ENCODE assay signal across 20 mouse cellular contexts in genomic region chr5:119978096-119978715, GRCm38 (mm10).
A peak's percentile ranks its signal among the peaks of the same experiment; 100 is the strongest.
DNase-seq lines count a peak whose midpoint lies in the region; ATAC-seq and TF ChIP-seq lines count a peak whose summit lies in the region.
"Had no signal": no experiment of that assay in that cellular context is flagged by ENCODE, and none has a peak within 500 bp of the region (broad histone marks: within the 10 kb centered on the region; RNA-seq: fewer than 3 reads in every experiment).

No protein-coding gene starts in this region.

- H3K4me3 ChIP-seq in hindbrain, embryonic 11.5 days (ENCODE audit: low read depth, low read length): no peak overlapping the region
- H3K4me3 ChIP-seq in hindbrain, postnatal 0 days (ENCODE audit: low read length): no peak overlapping the region
- H3K4me3 ChIP-seq in midbrain, embryonic 10.5 days: 0 out of 2 replicates have a peak overlapping the region, but pooled peaks have one; percentile 11
- H3K4me3 ChIP-seq in midbrain, embryonic 13.5 days (replicated peaks): no peak overlapping the region
- H3K4me3 ChIP-seq in limb, embryonic 11.5 days (ENCODE audit: low read depth, low read length): no peak overlapping the region
- no peak overlapping the region for H3K4me3 ChIP-seq in gastrocnemius, adult 2 months
- H3K4me3 ChIP-seq: heart, embryonic 15.5 days; layer of hippocampus, adult 2 months; liver, embryonic 13.5 days; midbrain, embryonic 15.5 days; neural tube, embryonic 12.5 days had no signal

- no peaks in the 10 kb centered on the region for H3K4me1 ChIP-seq in hindbrain, embryonic 11.5 days (replicated peaks; ENCODE audit: control insufficient read depth, insufficient read depth, low read length)
- H3K4me1 ChIP-seq in hindbrain, postnatal 0 days (ENCODE audit: insufficient read depth, low read length): no peaks in the 10 kb centered on the region
- peaks cover 9% of the 10 kb centered on the region for H3K4me1 ChIP-seq in midbrain, embryonic 10.5 days
- peaks cover 5% of the 10 kb centered on the region for H3K4me1 ChIP-seq in midbrain, embryonic 13.5 days (replicated peaks)
- peaks cover 8% of the 10 kb centered on the region for H3K4me1 ChIP-seq in limb, embryonic 11.5 days (ENCODE audit: control insufficient read depth, insufficient read depth, low read length)
- H3K4me1 ChIP-seq: liver, embryonic 13.5 days had no signal

- intact Hi-C loops in heart, postnatal 10 days (cut with DNase I): no loop called here
- intact Hi-C loops in gastrocnemius, adult 2 months (cut with DNase I): no loop called here

- no peak overlapping the region for H3K9ac ChIP-seq in hindbrain, embryonic 11.5 days (ENCODE audit: low read depth, low read length)
- H3K9ac ChIP-seq in hindbrain, postnatal 0 days (replicated peaks; ENCODE audit: low read length): no peak overlapping the region
- no peak overlapping the region for H3K9ac ChIP-seq in midbrain, embryonic 13.5 days (replicated peaks)
- H3K9ac ChIP-seq in limb, embryonic 11.5 days (ENCODE audit: low read length): no peak overlapping the region
- H3K9ac ChIP-seq: heart, embryonic 15.5 days; liver, embryonic 13.5 days; midbrain, embryonic 15.5 days; neural tube, embryonic 12.5 days had no signal

- WGBS in hindbrain, embryonic 11.5 days: 26% methylated on average over 10 of the region's 10 CpGs
- 31% methylated on average over 10 of the region's 10 CpGs for WGBS in hindbrain, postnatal 0 days
- 45% methylated on average over 10 of the region's 10 CpGs for WGBS in midbrain, embryonic 10.5 days
- 35% methylated on average over 10 of the region's 10 CpGs for WGBS in midbrain, embryonic 13.5 days
- 15% methylated on average over 10 of the region's 10 CpGs for WGBS in limb, embryonic 11.5 days

- no peak overlapping the region for H3K4me2 ChIP-seq in hindbrain, embryonic 11.5 days (replicated peaks; ENCODE audit: low read depth, low read length)
- no peak overlapping the region for H3K4me2 ChIP-seq in hindbrain, postnatal 0 days (ENCODE audit: low read depth, low read length)
- no peak overlapping the region for H3K4me2 ChIP-seq in midbrain, embryonic 13.5 days (replicated peaks)
- H3K4me2 ChIP-seq in limb, embryonic 11.5 days (ENCODE audit: low read depth, severe bottlenecking): no peak overlapping the region
- H3K4me2 ChIP-seq: heart, embryonic 15.5 days; liver, embryonic 13.5 days; midbrain, embryonic 15.5 days; neural tube, embryonic 12.5 days had no signal

- H3K9me3 ChIP-seq in hindbrain, embryonic 11.5 days (ENCODE audit: control insufficient read depth, low read length): no peaks in the 10 kb centered on the region
- no peaks in the 10 kb centered on the region for H3K9me3 ChIP-seq in hindbrain, postnatal 0 days (ENCODE audit: low read length)
- no peaks in the 10 kb centered on the region for H3K9me3 ChIP-seq in midbrain, embryonic 10.5 days (replicated peaks)
- no peaks in the 10 kb centered on the region for H3K9me3 ChIP-seq in midbrain, embryonic 13.5 days
- H3K9me3 ChIP-seq in limb, embryonic 11.5 days (ENCODE audit: control insufficient read depth, low read length): no peaks in the 10 kb centered on the region
- H3K9me3 ChIP-seq: heart, embryonic 15.5 days; liver, embryonic 13.5 days; midbrain, embryonic 15.5 days; neural tube, embryonic 12.5 days had no signal

- no peak for TF ChIP-seq CTCF in hindbrain, postnatal 0 days (IDR thresholded peaks at IDR 0.05; ENCODE audit: low read depth)
- no peak for TF ChIP-seq CTCF in gastrocnemius, adult 2 months (IDR thresholded peaks at IDR 0.05)

- peak; percentile 25 for DNase-seq in hindbrain, embryonic 11.5 days (ENCODE audit: low spot score)
- no peak for DNase-seq in hindbrain, postnatal 0 days (ENCODE audit: low spot score)
- DNase-seq in midbrain, embryonic 10.5 days (ENCODE audit: low spot score): peak; percentile 13
- DNase-seq in limb, embryonic 11.5 days (ENCODE audit: low spot score): peak; percentile 41
- DNase-seq in yolk sac, embryonic 10.5 days (ENCODE audit: low spot score): peak; percentile 11
- DNase-seq in heart, postnatal 10 days: no peak
- DNase-seq in gastrocnemius, adult 2 months: no peak
- DNase-seq: B cell, adult 2 months; cerebellum, adult 11-12 months; gastrocnemius, postnatal 36 days; liver, embryonic 13.5 days; lung, postnatal 36 days had no signal

- no peak overlapping the region for H3K27ac ChIP-seq in hindbrain, embryonic 11.5 days (ENCODE audit: low read depth, low read length)
- H3K27ac ChIP-seq in hindbrain, postnatal 0 days: no peak overlapping the region
- peak overlapping the region; percentile 70 for H3K27ac ChIP-seq in midbrain, embryonic 10.5 days (replicated peaks)
- no peak overlapping the region for H3K27ac ChIP-seq in midbrain, embryonic 13.5 days
- no peak overlapping the region for H3K27ac ChIP-seq in limb, embryonic 11.5 days (replicated peaks; ENCODE audit: low read depth, low read length)
- H3K27ac ChIP-seq in gastrocnemius, adult 2 months: no peak overlapping the region
- H3K27ac ChIP-seq: heart, embryonic 15.5 days; layer of hippocampus, adult 2 months; liver, embryonic 13.5 days; midbrain, embryonic 15.5 days; neural tube, embryonic 12.5 days; stomach, postnatal 0 days had no signal

- no peaks in the 10 kb centered on the region for H3K27me3 ChIP-seq in hindbrain, embryonic 11.5 days (ENCODE audit: control insufficient read depth, insufficient read depth, low read length)
- no peaks in the 10 kb centered on the region; the same call in 1 of the 2 replicates for H3K27me3 ChIP-seq in hindbrain, postnatal 0 days (ENCODE audit: insufficient read depth, low read length)
- no peaks in the 10 kb centered on the region for H3K27me3 ChIP-seq in midbrain, embryonic 10.5 days (ENCODE audit: low read depth, poor library complexity, severe bottlenecking)
- H3K27me3 ChIP-seq in midbrain, embryonic 13.5 days: no peaks in the 10 kb centered on the region
- H3K27me3 ChIP-seq in limb, embryonic 11.5 days (ENCODE audit: control insufficient read depth, insufficient read depth, low read length): no peaks in the 10 kb centered on the region
- H3K27me3 ChIP-seq: heart, embryonic 15.5 days; liver, embryonic 13.5 days; midbrain, embryonic 15.5 days; neural tube, embryonic 12.5 days had no signal

- no peaks in the 10 kb centered on the region for H3K36me3 ChIP-seq in hindbrain, embryonic 11.5 days (ENCODE audit: control insufficient read depth, insufficient read depth, low read length)
- H3K36me3 ChIP-seq in hindbrain, postnatal 0 days (ENCODE audit: insufficient read depth, low read length): no peaks in the 10 kb centered on the region
- no peaks in the 10 kb centered on the region for H3K36me3 ChIP-seq in midbrain, embryonic 10.5 days
- H3K36me3 ChIP-seq in midbrain, embryonic 13.5 days: no peaks in the 10 kb centered on the region
- H3K36me3 ChIP-seq in limb, embryonic 11.5 days (ENCODE audit: control insufficient read depth, insufficient read depth, low read length): no peaks in the 10 kb centered on the region
- H3K36me3 ChIP-seq: heart, embryonic 15.5 days; liver, embryonic 13.5 days; midbrain, embryonic 15.5 days; neural tube, embryonic 12.5 days had no signal

- ATAC-seq in hindbrain, embryonic 11.5 days (ENCODE audit: low FRiP score): no peak
- ATAC-seq in hindbrain, postnatal 0 days: no peak
- no peak for ATAC-seq in midbrain, embryonic 13.5 days
- no peak for ATAC-seq in limb, embryonic 11.5 days (ENCODE audit: insufficient number of reproducible peaks, low FRiP score, low TSS enrichment, low read depth)
- ATAC-seq: activated CD4-positive, CD25-positive, alpha-beta regulatory T cell, adult 4 months; inflammation-experienced regulatory T-cells, adult 6 months; midbrain, embryonic 15.5 days had no signal

Comparison
In these comparisons a context has a peak if more than half of its experiments do, and no peak if none do; other contexts are left out.
1. DNase-seq: peak in hindbrain, embryonic 11.5 days (single experiment), midbrain, embryonic 10.5 days (single experiment), limb, embryonic 11.5 days (single experiment) and yolk sac, embryonic 10.5 days (single experiment); none in hindbrain, postnatal 0 days (single experiment), heart, postnatal 10 days (0 of 2) and gastrocnemius, adult 2 months (single experiment).